Mouse (Mus musculus) CH12.LX (cell line): ENCODE data around the gene Rprd1b. TPM values are rescaled to one million over a fixed set of nuclear protein-coding genes. Genes with fewer than 3 reads are reported as not detected.

Source experiments
- DNase-seq: peaks from one replicate; pipeline ENCODE4 v3.0.0-alpha.2; 2013; ENCODE audit errors: extremely low read depth
- H3K27ac ChIP-seq: 2 replicates; pipeline ENCODE4 v1.5.1; 2012; ENCODE audit warnings: low read depth, mild to moderate bottlenecking, control low read depth, moderate library complexity; ENCODE audit not compliant: insufficient read depth
- H3K27me3 ChIP-seq: replicated peaks from 2 replicates; pipeline ENCODE3; 2012; ENCODE audit warnings: inconsistent platforms
- H3K36me3 ChIP-seq, 2 experiments: replicated peaks in 1 of 2; 2 replicates each; pipeline versions ENCODE3 to v1.6.1; 2012; ENCODE audit warnings: inconsistent platforms in 1 of 2, low read length in 1 of 2, mild to moderate bottlenecking in 1 of 2, mixed read lengths in 1 of 2, moderate library complexity in 1 of 2; ENCODE audit not compliant: control insufficient read depth in 1 of 2, insufficient read depth in 1 of 2
- H3K4me1 ChIP-seq, 2 experiments: 2 replicates each; pipeline ENCODE4 v1.6.1; 2012; ENCODE audit warnings: inconsistent platforms in 1 of 2, moderate library complexity in 1 of 2; ENCODE audit not compliant: insufficient read depth in 2 of 2, control insufficient read depth in 1 of 2
- H3K4me2 ChIP-seq: 2 replicates; pipeline ENCODE4 v1.6.1; 2012; ENCODE audit warnings: low read depth, mild to moderate bottlenecking, control low read depth; ENCODE audit not compliant: poor library complexity, insufficient read depth, severe bottlenecking
- H3K4me3 ChIP-seq, 3 experiments: fragments of 150-350 bp in 1 of 3; sonication (generic) in 1 of 3; replicated peaks in 1 of 3; 2 replicates each; pipeline versions ENCODE3 to v1.5.1; 2011 to 2012; ENCODE audit warnings: low read depth in 2 of 3, low read length in 2 of 3, mild to moderate bottlenecking in 2 of 3, moderate library complexity in 2 of 3, control low read depth in 1 of 3, improper control_type of control experiment in 1 of 3, inconsistent platforms in 1 of 3, mixed read lengths in 1 of 3; ENCODE audit not compliant: poor library complexity in 1 of 3
- H3K79me2 ChIP-seq: replicated peaks from 2 replicates; pipeline ENCODE4 v1.6.1; 2012; ENCODE audit warnings: mild to moderate bottlenecking, moderate library complexity; ENCODE audit not compliant: control insufficient read depth, poor library complexity, insufficient read depth, severe bottlenecking; ENCODE audit errors: extremely low read depth
- H3K9ac ChIP-seq: 2 replicates; pipeline ENCODE4 v1.6.1; 2012; ENCODE audit warnings: low read depth, mild to moderate bottlenecking, control low read depth, moderate library complexity; ENCODE audit not compliant: insufficient read depth
- H3K9me3 ChIP-seq: replicated peaks from 2 replicates; pipeline ENCODE3; 2012; ENCODE audit warnings: low read length, inconsistent platforms, mixed read lengths
- CHD2 ChIP-seq: IDR thresholded peaks from 2 replicates; pipeline ENCODE4 v1.6.1; 2011; ENCODE audit warnings: low read length, improper control_type of control experiment
- CTCF ChIP-seq, 2 experiments: IDR thresholded peaks in 1 of 2; conservative IDR thresholded peaks in 1 of 2; 2 replicates each; pipeline ENCODE4 v1.5.1; 2011 to 2012; ENCODE audit warnings: low read depth in 2 of 2, low read length in 2 of 2, improper control_type of control experiment in 1 of 2, inconsistent platforms in 1 of 2, mild to moderate bottlenecking in 1 of 2, moderate library complexity in 1 of 2
- GABPA ChIP-seq: IDR thresholded peaks from 2 replicates; pipeline ENCODE4 v1.6.1; 2012; ENCODE audit warnings: low read depth, low read length, improper control_type of control experiment, inconsistent platforms; ENCODE audit not compliant: insufficient replicate concordance
- IRF4 ChIP-seq: IDR thresholded peaks from 2 replicates; pipeline ENCODE4 v1.6.1; 2014; ENCODE audit warnings: low read depth, mild to moderate bottlenecking, inconsistent platforms, low read length, improper control_type of control experiment
- JUN ChIP-seq: IDR thresholded peaks from 2 replicates; pipeline ENCODE4 v1.6.1; 2011; ENCODE audit warnings: low read depth, mild to moderate bottlenecking, low read length, improper control_type of control experiment, moderate library complexity; ENCODE audit not compliant: insufficient read depth
- JUND ChIP-seq: conservative IDR thresholded peaks from 2 replicates; pipeline ENCODE4 v1.6.1; 2011; ENCODE audit warnings: low read depth, low read length, improper control_type of control experiment
- KAT2A ChIP-seq: IDR thresholded peaks from 2 replicates; pipeline ENCODE4 v1.6.1; 2012; ENCODE audit warnings: low read length, improper control_type of control experiment, inconsistent platforms; ENCODE audit not compliant: insufficient replicate concordance
- MAFK ChIP-seq: IDR thresholded peaks from 2 replicates; pipeline ENCODE4 v1.6.1; 2011; ENCODE audit warnings: low read length, improper control_type of control experiment; ENCODE audit not compliant: insufficient replicate concordance
- MAX ChIP-seq: IDR thresholded peaks from 2 replicates; pipeline ENCODE4 v1.6.1; 2011; ENCODE audit warnings: low read length, improper control_type of control experiment
- MAZ ChIP-seq: IDR thresholded peaks from 2 replicates; pipeline ENCODE4 v1.6.1; 2012; ENCODE audit warnings: low read depth, mild to moderate bottlenecking, inconsistent platforms, low read length, improper control_type of control experiment, moderate library complexity
- MEF2A ChIP-seq: IDR thresholded peaks from 2 replicates; pipeline ENCODE4 v1.6.1; 2014; ENCODE audit warnings: low read depth, mild to moderate bottlenecking, inconsistent platforms, low read length, improper control_type of control experiment, borderline replicate concordance
- MXI1 ChIP-seq: IDR thresholded peaks from 2 replicates; pipeline ENCODE4 v1.6.1; 2011; ENCODE audit warnings: mild to moderate bottlenecking, low read depth, low read length, improper control_type of control experiment
- MYC ChIP-seq: IDR thresholded peaks from 2 replicates; pipeline ENCODE4 v1.6.1; 2011; ENCODE audit warnings: low read depth, mild to moderate bottlenecking, improper control_type of control experiment, low read length
- PAX5 ChIP-seq: IDR thresholded peaks from 2 replicates; pipeline ENCODE4 v1.6.1; 2012; ENCODE audit warnings: low read length, inconsistent platforms, mixed read lengths
- POLR2AphosphoS2 ChIP-seq: IDR thresholded peaks from 2 replicates; pipeline ENCODE4 v1.6.1; 2011; ENCODE audit warnings: low read depth, low read length, improper control_type of control experiment
- RCOR1 ChIP-seq: conservative IDR thresholded peaks from 2 replicates; pipeline ENCODE4 v1.6.1; 2012; ENCODE audit warnings: low read depth, mild to moderate bottlenecking, inconsistent platforms, low read length, improper control_type of control experiment
- SIN3A ChIP-seq: IDR thresholded peaks from 2 replicates; pipeline ENCODE4 v1.6.1; 2012; ENCODE audit warnings: low read length, improper control_type of control experiment, inconsistent platforms
- SMC3 ChIP-seq: IDR thresholded peaks from 2 replicates; pipeline ENCODE4 v1.6.1; 2011; ENCODE audit warnings: low read depth, low read length, improper control_type of control experiment
- TCF12 ChIP-seq: IDR thresholded peaks from 2 replicates; pipeline ENCODE4 v1.6.1; 2014; ENCODE audit warnings: low read depth, mild to moderate bottlenecking, inconsistent platforms, low read length, improper control_type of control experiment
- UBTF ChIP-seq: IDR thresholded peaks from 2 replicates; pipeline ENCODE4 v1.6.1; 2012; ENCODE audit warnings: low read depth, mild to moderate bottlenecking, inconsistent platforms, low read length, improper control_type of control experiment, moderate library complexity
- USF2 ChIP-seq: conservative IDR thresholded peaks from 2 replicates; pipeline ENCODE4 v1.6.1; 2011; ENCODE audit warnings: low read depth, low read length, improper control_type of control experiment
- ZKSCAN1 ChIP-seq: IDR thresholded peaks from 2 replicates; pipeline ENCODE4 v1.6.1; 2012; ENCODE audit warnings: low read depth, inconsistent platforms, low read length, improper control_type of control experiment, borderline replicate concordance
- ZMIZ1 ChIP-seq: IDR thresholded peaks from 2 replicates; pipeline ENCODE4 v1.6.1; 2012; ENCODE audit warnings: low read depth, mild to moderate bottlenecking, inconsistent platforms, low read length, improper control_type of control experiment
- ZNF384 ChIP-seq: IDR thresholded peaks from 2 replicates; pipeline ENCODE4 v1.6.1; 2012; ENCODE audit warnings: low read depth, low read length, improper control_type of control experiment, inconsistent platforms
- dilution Hi-C: fragments of 300-500 bp; cut with MboI; formaldehyde crosslinking; loops from 2 replicates; pipeline ENCODE4 v1.14.3; 2020; ENCODE audit warnings: low sequenced_read_pairs; ENCODE audit not compliant: extremely low pct_unique_long_range_greater_than_20kb, extremely low pct_ligation_motif_present
- in situ Hi-C: fragments of 300-500 bp; cut with MboI; formaldehyde crosslinking; loops from 3 replicates; pipeline ENCODE4 v1.14.3; 2019; ENCODE audit warnings: low sequenced_read_pairs, low pct_ligation_motif_present, low pct_unique_long_range_greater_than_20kb, mixed read lengths
- polyA plus RNA-seq: library from polyadenylated mRNA; unstranded; fragments of >175 nt; gene quantifications from 2 replicates; pipeline ENCODE4 v1.2.1, GENCODE M21; 2012; ENCODE audit warnings: low read depth; ENCODE audit not compliant: insufficient read length
- total RNA-seq, 2 experiments: library from RNA; depleted of rRNA; stranded (reverse); fragments of 300-350 nt in 1 of 2; fragments of >200 nt in 1 of 2; gene quantifications; 2 replicates each; pipeline ENCODE4 v1.2.3; 2012 to 2014

Gene Rprd1b
- total and polyA plus RNA-seq, 3 experiments = 11.8 to 33.1 (median 16.4) TPM

DNA sequence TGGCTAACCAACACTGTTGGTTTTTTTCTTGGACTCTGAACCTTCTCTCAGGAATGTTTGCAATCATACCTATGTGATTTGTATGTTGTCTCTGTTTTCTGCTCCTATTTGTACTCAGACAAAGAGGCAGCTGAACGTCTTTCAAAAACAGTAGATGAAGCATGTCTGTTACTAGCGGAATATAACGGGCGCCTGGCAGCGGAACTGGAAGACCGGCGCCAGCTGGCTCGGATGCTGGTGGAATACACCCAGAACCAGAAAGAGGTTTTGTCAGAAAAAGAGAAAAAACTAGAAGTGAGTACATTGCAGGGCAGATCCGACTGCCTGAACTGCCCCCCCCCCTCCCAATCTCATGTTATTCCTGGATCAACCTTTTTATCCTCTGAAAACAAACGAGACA is 30.2 kb downstream of the Rprd1b start:
- Histone ChIP-seq H3K9ac (no peak overlapping the region), H3K27ac (no peak overlapping the region), H3K36me3 (peaks cover 43 to 84% of the 10 kb centered on the region in 2 experiments), H3K9me3 (no peaks in the 10 kb centered on the region), H3K4me3 (no peak overlapping the region), H3K79me2 (no peaks in the 10 kb centered on the region), H3K4me1 (peaks cover 0 to 25% of the 10 kb centered on the region in 2 experiments; a peak in 2 of 4 replicates), H3K4me2 (no peak overlapping the region), H3K27me3 (no peaks in the 10 kb centered on the region)
- TF ChIP-seq MYC (no peak), JUND (no peak), ZMIZ1 (no peak), MEF2A (no peak), UBTF (no peak), MAX (no peak), CTCF (conservative IDR thresholded peaks at IDR 0.05 in 1 of 2, IDR thresholded peaks at IDR 0.05 in 1 of 2; ENCODE audit: low read depth in 2 of 2, low read length in 2 of 2) (no peak), RCOR1 (no peak), GABPA (no peak), CHD2 (no peak), MXI1 (no peak)
- dilution Hi-C loops (no loop called here), in situ Hi-C loops (loop anchor here (10.0 kb wide), 1 partner anchor 146 kb away; no protein-coding TSS in a partner anchor)
- no peak for DNase-seq

DNA sequence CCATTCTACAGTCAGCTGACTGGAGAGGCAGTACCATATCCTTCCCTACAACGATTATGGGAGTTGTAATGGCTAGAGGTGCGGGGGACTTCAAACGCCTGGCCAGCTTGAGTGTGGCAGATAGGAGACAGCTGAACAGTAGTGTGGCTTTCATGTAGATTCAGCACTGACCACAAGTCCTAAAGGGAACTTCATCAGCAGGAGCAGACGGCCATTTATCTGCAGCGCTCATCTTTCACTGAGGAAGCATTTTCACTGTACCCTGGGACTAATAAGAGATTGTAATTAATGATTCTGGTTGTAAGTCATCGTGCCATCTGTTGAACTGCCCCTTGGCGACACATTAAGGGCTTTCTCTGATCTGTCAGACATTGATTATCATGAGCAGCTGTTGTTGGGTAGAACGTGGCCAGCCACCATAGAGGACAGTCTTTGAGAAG is 31.4 kb downstream of the Rprd1b start:
- peaks cover 48 to 91% of the 10 kb centered on the region in 2 experiments for H3K36me3 ChIP-seq
- no peak overlapping the region for H3K4me3 ChIP-seq
- H3K9ac ChIP-seq = no peak overlapping the region
- in situ Hi-C loops (loop anchor here (10.0 kb wide), 1 partner anchor 145 kb away; no protein-coding TSS in a partner anchor), dilution Hi-C loops (no loop called here)
- no peaks in the 10 kb centered on the region for H3K79me2 ChIP-seq
- H3K4me2 ChIP-seq = no peak overlapping the region
- peaks cover 0 to 29% of the 10 kb centered on the region in 2 experiments; a peak in 2 of 4 replicates for H3K4me1 ChIP-seq
- TF ChIP-seq MAZ = no peak
- TF ChIP-seq TCF12 = no peak
- TF ChIP-seq JUN = no peak
- no peak for TF ChIP-seq SMC3
- no peak for TF ChIP-seq POLR2AphosphoS2
- no peak for TF ChIP-seq GABPA
- TF ChIP-seq SIN3A = no peak
- TF ChIP-seq MAFK = no peak
- no peak for TF ChIP-seq ZMIZ1
- TF ChIP-seq MXI1 = no peak
- no peak for TF ChIP-seq IRF4
- no peak for TF ChIP-seq USF2
- TF ChIP-seq ZKSCAN1 = no peak
- TF ChIP-seq MAX = no peak
- no peak for TF ChIP-seq ZNF384
- no peak for TF ChIP-seq MEF2A
- no peak for TF ChIP-seq KAT2A
- no peak for TF ChIP-seq PAX5
- no peak for TF ChIP-seq RCOR1
- no peak for DNase-seq
- no peaks in the 10 kb centered on the region for H3K27me3 ChIP-seq
- no peaks in the 10 kb centered on the region for H3K9me3 ChIP-seq
- no peak overlapping the region for H3K27ac ChIP-seq
